Mouse (Mus musculus): ENCODE results near the gene Tln2.
A peak's percentile ranks its signal among the peaks of the same experiment; 100 is the strongest.
"Not testable (repeated sequence)": the region's sequence is repeated elsewhere in the genome, so short reads cannot be mapped to it uniquely, and the experiment has no call there.

Gene Tln2

GRCm38 (mm10) chr9:67361511-67361910 lies 198.0 kb downstream of the Tln2 start:
- no peak for DNase-seq (ENCODE audit: extremely low spot score)

GRCm38 (mm10) chr9:67354356-67354755 lies 205.1 kb downstream of the Tln2 start:
- no peak for DNase-seq (ENCODE audit: extremely low spot score)

- no peak for DNase-seq (ENCODE audit: extremely low spot score)
These were observed 206.1 kb downstream of the Tln2 start for GRCm38 (mm10) chr9:67353365-67353764.

GRCm38 (mm10) chr9:67348983-67349382 lies 210.5 kb downstream of the Tln2 start:
- DNase-seq (ENCODE audit: extremely low spot score), result no peak

GRCm38 (mm10) chr9:67347184-67347583 lies 212.3 kb downstream of the Tln2 start:
- no peak for DNase-seq (ENCODE audit: extremely low spot score)

GRCm38 (mm10) chr9:67331281-67331680 lies 228.2 kb downstream of the Tln2 start:
- no peak for DNase-seq (ENCODE audit: extremely low spot score)

- no peak for DNase-seq (ENCODE audit: extremely low spot score)
These were observed 231.1 kb downstream of the Tln2 start for GRCm38 (mm10) chr9:67328451-67328850.

- DNase-seq (ENCODE audit: extremely low spot score), result no peak
These were observed 237.6 kb downstream of the Tln2 start for GRCm38 (mm10) chr9:67321886-67322285.

GRCm38 (mm10) chr9:67315356-67315755 lies 244.1 kb downstream of the Tln2 start:
- DNase-seq (ENCODE audit: extremely low spot score), result peak; percentile 46

- DNase-seq (ENCODE audit: extremely low spot score), result no peak
These were observed 254.5 kb downstream of the Tln2 start for GRCm38 (mm10) chr9:67304992-67305391.

GRCm38 (mm10) chr9:67303986-67304385 lies 255.5 kb downstream of the Tln2 start:
- no peak for DNase-seq (ENCODE audit: extremely low spot score)

GRCm38 (mm10) chr9:67303038-67303437 lies 256.5 kb downstream of the Tln2 start:
- DNase-seq (ENCODE audit: extremely low spot score), result no peak

- DNase-seq (ENCODE audit: extremely low spot score), result no peak
These were observed 257.0 kb downstream of the Tln2 start for GRCm38 (mm10) chr9:67302386-67302989.

- no peak for DNase-seq (ENCODE audit: extremely low spot score)
These were observed 257.9 kb downstream of the Tln2 start for GRCm38 (mm10) chr9:67301571-67301970.

GRCm38 (mm10) chr9:67300769-67301168 lies 258.7 kb downstream of the Tln2 start:
- no peak for DNase-seq (ENCODE audit: extremely low spot score)

- no peak for DNase-seq (ENCODE audit: extremely low spot score)
These were observed 259.2 kb downstream of the Tln2 start for GRCm38 (mm10) chr9:67300346-67300745.

GRCm38 (mm10) chr9:67299164-67299563 lies 260.3 kb downstream of the Tln2 start:
- no peak for DNase-seq (ENCODE audit: extremely low spot score)

- no peak for DNase-seq (ENCODE audit: extremely low spot score)
These were observed 262.1 kb downstream of the Tln2 start for GRCm38 (mm10) chr9:67297236-67297889.

GRCm38 (mm10) chr9:67287457-67287856 lies 272.0 kb downstream of the Tln2 start:
- no peak for DNase-seq (ENCODE audit: extremely low spot score)

GRCm38 (mm10) chr9:67286801-67287200 lies 272.7 kb downstream of the Tln2 start:
- no peak for DNase-seq (ENCODE audit: extremely low spot score)

GRCm38 (mm10) chr9:67285544-67285943 lies 274.0 kb downstream of the Tln2 start:
- no peak for DNase-seq (ENCODE audit: extremely low spot score)

GRCm38 (mm10) chr9:67281812-67282211 lies 277.7 kb downstream of the Tln2 start:
- DNase-seq (ENCODE audit: extremely low spot score), result no peak

- DNase-seq (ENCODE audit: extremely low spot score), result not testable (repeated sequence)
These were observed 279.2 kb downstream of the Tln2 start for GRCm38 (mm10) chr9:67280311-67280710.

GRCm38 (mm10) chr9:67276446-67276845 lies 283.1 kb downstream of the Tln2 start:
- no peak for DNase-seq (ENCODE audit: extremely low spot score)
